Mouse (Mus musculus) liver (tissue): ENCODE measurements around the gene Ssmem1.
A peak's percentile ranks its signal among the peaks of the same experiment; 100 is the strongest.

Experiments
- DNase-seq: peaks from one replicate; pipeline ENCODE4 v3.0.0-alpha.2; 2020; ENCODE audit warnings: mixed read lengths

Gene Ssmem1

GRCm38 (mm10) chr6:30509265-30510239 lies at the start of gene Ssmem1, which contains the start of gene Tmem209:
Ssmem1 (plus strand) TSS chr6:30509849.
Tmem209 (minus strand) TSS chr6:30509783.
- DNase-seq: peak; percentile 99

DNA sequence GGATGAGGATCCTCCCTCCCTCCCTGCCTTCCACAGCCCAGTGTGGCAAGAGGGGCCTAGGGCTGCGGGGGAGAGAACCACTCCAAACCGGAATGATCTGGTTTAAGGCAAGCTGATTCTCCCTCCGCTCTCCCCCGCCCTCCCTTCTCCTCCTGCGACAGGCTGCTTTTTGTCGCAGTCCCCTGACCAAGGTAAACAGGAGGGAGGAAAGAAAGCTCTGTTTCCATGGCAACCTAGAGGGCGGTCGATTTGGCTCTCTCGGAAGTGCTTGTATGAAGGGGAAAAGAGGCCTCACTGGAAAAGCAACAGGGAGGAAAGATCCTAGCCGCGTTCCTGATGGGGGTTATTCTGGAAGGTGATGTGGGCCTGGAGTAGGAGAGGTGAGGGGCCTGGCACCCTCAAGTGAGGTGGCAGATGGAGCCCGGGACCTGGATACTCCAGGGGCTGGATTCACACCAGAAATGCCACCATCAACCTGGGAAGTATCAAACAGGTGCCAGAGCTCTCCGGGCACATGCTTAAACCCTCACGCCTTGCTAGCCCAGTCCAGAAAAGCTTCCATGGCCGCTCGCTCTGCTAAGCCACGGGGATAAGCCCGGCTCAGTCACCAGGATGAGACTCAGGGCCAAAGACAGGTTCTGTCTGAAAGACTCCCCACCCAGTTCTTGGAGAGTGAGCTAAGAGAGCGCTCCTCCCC lies 48.8 kb upstream of the Ssmem1 start:
- peak; percentile 70 for DNase-seq

- no peak for DNase-seq
These were observed 47.8 kb upstream of the Ssmem1 start for GRCm38 (mm10) chr6:30461755-30462344.

DNA sequence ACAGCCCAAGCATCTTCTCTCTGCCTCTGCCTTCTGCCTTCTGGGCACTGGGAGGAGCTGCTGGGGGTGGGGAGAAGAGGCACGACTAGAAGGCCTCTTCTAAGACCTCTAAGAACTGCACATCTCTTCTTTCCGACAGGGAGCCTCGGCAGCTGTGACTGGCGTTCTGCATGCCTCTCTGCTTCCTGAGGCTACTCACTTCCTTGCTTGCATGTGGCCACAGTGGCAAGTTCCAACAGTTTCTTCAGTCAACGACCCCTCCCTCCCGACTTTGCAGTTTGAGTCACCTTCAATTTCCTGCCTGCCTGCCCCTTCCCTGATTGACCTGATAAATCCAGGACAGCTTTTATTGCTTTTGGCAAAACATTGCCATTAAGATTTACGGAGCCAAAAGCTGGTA lies 46.8 kb upstream of the Ssmem1 start:
- no peak for DNase-seq

DNA sequence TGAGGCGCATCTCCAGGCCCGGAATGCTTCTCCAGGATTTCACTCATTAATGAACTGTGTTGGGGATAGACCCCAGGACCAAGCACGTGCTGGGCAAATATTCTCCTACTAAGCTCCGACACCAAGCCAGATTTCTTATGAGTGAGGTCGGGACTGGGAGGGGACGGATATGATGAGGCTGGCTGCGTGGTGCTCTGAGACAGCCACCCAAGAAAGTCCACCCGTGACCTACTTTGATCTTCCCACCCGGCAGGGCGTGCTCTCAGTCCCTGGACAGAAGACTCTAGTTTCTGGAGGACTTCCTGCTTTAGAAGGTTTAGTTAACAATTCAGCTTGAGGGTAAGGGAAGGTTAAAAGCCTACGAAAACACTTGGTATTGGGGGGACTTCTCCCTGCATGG lies 44.1 kb upstream of the Ssmem1 start:
- DNase-seq: no peak

- no peak for DNase-seq
These were observed 41.6 kb upstream of the Ssmem1 start for GRCm38 (mm10) chr6:30468058-30468457.

GRCm38 (mm10) chr6:30468684-30469083 lies 41.0 kb upstream of the Ssmem1 start:
- peak; percentile 39 for DNase-seq

DNA sequence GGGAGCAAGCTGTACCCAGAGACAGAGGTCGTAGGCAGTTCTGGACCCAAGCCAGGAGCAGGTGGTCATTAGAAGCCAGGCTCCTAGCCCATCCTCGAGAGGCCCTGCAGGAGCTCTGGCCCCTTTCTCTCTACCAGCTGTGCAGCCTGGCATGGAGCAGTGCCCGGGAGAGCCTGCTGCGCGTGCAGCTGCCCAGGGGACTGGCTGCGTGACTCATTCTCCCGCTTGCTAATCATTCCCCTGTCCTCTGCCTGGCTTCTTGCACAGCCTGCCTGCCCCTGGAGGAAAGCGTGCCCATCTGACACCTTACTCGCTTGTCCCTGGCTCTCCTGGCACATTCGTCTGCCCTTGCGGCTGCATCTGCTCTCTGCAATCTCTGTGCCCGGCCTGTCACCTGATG lies 40.3 kb upstream of the Ssmem1 start:
- DNase-seq: no peak

GRCm38 (mm10) chr6:30471706-30472105 lies 37.9 kb upstream of the Ssmem1 start:
- no peak for DNase-seq

- no peak for DNase-seq
These were observed 33.5 kb upstream of the Ssmem1 start for GRCm38 (mm10) chr6:30476025-30476765.

DNA sequence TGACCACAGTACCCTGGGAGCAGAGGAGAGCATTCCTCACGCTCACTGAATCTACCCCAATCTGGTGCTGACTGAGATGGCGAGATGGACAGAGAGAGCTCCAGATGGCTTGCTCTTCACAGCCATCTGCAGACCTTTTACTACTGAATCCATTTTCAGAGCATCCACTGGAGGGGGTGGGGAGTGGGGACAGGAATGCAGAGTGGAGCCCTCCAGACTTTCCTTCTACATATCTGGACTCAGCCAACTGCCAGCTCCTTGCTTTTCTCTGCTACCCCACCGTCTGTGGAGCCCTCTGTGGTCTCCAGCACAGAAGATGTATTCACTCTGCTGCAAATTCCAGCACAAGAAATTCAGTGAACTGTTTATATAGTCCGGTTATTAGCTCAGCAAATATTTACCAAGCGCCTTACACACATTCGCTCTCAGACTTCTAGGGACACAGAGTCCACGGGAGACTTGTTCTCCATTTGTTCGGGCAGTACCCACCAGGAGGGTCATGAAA lies 32.4 kb upstream of the Ssmem1 start:
- DNase-seq: no peak

- DNase-seq: no peak
These were observed 31.9 kb upstream of the Ssmem1 start for GRCm38 (mm10) chr6:30477784-30478183.

GRCm38 (mm10) chr6:30479418-30479817 lies 30.2 kb upstream of the Ssmem1 start:
- no peak for DNase-seq

GRCm38 (mm10) chr6:30482908-30483307 lies 26.7 kb upstream of the Ssmem1 start:
- DNase-seq: no peak

- no peak for DNase-seq
These were observed 23.1 kb upstream of the Ssmem1 start for GRCm38 (mm10) chr6:30486504-30486903.

DNA sequence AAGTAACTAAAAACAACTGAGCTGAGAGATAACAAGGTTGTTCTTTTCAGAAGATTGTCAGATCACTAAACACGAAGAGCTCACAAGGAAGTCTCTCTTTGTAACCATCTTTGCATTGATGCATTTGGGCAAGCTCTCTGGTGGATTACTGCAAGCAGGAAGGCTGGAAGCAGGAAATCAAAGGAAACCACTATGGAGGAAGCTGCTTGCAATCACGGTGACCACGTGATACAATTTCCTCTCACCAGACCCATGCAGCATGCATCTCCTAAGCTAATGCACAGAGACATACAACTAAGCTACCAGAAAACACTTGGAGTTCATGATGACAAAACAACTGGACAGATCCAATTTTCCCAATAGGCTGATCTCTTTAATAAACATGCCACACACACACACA lies 10.6 kb upstream of the Ssmem1 start:
- DNase-seq: no peak

GRCm38 (mm10) chr6:30508824-30509223 lies 825 bp upstream of the Ssmem1 start:
- no peak for DNase-seq

DNA sequence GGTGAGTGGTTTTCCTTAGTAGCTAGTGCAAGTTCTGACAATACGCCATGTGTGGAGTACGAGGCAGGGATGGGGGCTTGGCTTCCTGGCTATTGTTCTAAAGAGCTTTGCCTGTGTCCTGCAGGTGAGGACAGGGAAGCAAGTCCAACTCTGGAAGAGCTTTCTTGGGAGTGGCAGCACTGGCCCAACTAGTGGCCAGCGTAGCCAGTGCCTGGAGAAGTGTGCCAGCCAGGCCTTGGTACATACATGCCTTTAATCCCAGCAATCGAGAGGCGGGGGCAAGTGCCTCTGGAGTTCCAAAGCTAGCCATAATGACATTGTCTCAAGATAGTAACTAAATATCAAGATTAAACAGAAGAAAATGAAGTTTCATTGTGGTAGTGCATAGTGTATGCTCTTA lies 642 bp downstream of the Ssmem1 start:
- DNase-seq: peak; percentile 10

- DNase-seq: no peak
These were observed 4.6 kb downstream of the Ssmem1 start for GRCm38 (mm10) chr6:30514242-30514641.

DNA sequence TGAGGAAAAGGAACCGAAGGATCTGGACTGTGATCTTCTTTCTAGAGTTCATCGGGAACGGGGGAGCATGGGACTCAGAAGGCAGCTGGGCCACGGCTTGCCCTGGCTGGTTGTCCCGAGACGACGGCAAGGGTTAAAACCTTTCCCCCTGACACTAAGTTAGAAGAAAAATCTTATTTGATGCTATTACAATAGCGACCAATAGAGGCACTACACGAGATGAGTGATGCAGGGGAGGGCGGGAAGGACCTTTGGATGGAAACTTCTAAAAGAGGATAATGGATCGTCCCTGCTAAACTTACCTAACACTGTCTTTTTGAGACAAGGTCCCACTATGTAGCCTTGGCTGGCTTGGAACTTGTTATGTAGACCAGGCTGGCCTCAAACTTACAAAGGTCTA lies 10.8 kb downstream of the Ssmem1 start:
- no peak for DNase-seq

GRCm38 (mm10) chr6:30525456-30526332 lies 16.0 kb downstream of the Ssmem1 start:
- no peak for DNase-seq
